Mouse (Mus musculus): ENCODE measurements at regions not wholly inside any gene's neighbourhood (a gene's known extent, or its start where the extent isn't known, plus 50 kb on each side); places are given as distances from the start of the nearest gene placed in this dataset.

DNA sequence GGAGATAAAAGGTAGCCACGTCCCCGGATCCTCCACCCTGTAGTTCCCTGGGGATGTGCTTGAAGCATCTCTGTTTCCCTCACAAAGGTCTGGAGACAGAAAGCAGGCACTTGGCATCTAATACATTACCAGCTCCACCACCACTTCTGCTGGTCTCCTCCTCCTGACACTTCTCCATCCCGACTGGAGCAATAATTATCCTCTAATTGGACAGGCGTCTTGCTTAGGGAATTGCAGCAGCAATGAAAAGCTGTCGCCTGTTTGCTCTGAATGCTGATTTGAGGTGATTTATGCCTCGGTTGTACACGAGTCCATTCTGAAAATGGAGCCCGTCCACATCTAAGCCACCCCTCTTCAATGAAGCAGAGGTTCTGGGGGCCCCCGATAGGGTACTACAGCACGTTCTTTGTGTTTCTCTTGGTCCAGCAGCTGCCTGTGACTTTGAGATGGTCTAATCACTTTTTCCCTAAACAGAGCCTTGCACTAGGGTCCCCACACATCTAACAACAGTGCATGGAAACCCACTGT is 209.6 kb upstream of the Serp2 start:
- no peak for DNase-seq
- intact Hi-C loops (cut with DNase I; ENCODE audit: low total_unique reads), result no loop called here

DNA sequence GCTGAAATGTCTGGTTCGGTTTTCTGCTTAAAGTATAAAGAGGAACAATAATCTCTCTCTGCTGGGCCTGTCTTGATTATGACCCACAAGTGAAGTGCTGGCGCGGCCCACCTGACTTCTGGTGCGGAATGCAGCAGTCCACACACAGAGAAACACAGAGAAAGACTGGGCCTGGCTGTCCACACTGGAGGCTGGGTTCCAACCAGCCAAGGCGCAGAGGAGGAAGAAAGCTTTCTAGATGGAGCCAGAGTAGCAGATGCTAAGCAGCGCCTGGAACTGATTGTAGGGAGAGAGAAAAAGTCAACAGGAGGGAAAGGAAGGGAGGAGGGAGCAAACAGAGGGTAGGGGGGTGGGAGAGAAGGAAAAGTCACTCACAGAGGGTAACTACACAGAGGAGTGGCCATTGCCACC is 208.4 kb upstream of the Serp2 start:
- intact Hi-C loops (cut with DNase I; ENCODE audit: low total_unique reads), result no loop called here
- DNase-seq, result peak; percentile 32

DNA sequence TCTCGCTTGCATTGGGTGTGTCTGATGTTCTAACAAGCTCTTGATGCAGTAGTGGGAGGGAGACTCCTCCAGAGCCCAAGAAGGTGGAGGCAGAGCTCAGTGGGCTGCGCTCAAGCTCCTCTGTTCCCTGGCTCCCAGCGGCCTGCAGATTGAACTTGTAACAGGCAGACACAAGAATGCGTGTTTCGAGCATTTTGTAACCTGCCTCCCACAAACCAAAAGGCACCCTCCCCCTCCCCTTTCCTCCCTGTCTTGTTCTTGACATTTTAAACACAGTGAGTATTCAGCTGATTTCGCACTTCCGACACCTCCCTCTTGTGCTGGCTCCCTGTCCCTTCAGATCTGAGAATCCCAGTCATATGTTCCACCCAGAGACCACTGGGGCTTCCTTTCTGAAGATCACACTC is 207.7 kb upstream of the Serp2 start:
- intact Hi-C loops (cut with DNase I; ENCODE audit: low total_unique reads), result no loop called here
- peak; percentile 29 for DNase-seq

DNA sequence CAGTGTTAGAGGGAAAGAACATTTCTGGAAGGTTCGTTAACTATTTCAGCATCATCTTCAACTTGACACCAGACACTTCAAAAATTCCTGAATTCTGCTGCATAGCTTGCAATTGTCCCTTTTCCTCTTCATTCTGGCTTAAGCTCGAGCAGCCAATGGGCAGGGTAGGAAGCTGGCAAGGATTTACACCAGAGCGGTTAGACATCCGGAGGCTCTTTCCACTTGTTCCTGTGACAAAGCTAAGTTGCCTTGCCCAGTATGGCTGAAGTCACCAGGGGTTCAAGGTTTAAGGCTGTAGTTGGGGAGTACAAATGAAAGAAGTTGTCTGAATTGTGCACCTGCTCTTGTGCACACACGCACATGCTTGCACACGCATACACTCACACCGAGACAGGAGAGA is 206.8 kb upstream of the Serp2 start:
- intact Hi-C loops (cut with DNase I; ENCODE audit: low total_unique reads), result no loop called here
- no peak for DNase-seq

DNA sequence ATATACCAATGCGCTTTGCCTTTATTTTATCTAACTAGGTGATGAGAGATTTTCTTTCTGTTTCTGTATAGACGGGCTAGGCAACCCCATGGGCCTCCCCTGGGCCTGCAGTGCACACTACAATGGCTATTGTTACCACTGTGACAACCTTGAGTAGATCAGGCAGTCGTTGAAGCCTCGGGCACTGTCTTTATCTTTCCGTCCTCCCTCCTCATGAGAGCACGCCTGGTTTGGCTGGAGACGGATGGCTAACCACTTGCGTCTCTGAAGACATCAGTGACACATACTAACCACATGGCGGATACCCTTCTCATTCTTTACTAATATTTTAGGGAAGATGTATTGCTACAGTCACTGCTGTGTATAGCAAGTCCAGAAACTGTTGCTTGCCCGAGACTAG is 206.1 kb upstream of the Serp2 start:
- no peak for DNase-seq
- intact Hi-C loops (cut with DNase I; ENCODE audit: low total_unique reads), result no loop called here

DNA sequence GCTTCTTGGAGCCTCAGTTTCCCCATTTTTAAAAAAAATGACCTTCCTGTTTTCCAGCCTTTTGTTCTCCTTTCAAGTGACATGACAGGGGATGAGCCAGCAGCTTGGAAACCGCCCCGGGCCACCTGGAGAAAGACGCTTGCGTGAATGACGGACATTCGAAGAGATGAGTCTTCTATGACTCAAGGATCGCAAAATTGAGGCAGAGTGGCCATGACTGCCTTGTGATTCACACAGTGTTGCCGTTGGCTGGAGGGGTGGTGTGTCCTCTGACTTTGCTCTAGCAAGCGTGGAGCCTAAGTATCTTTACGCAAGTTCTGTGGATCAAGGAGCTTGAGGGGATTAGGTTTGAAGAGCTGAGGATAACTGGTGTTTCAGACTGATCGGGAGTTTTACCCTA is 205.0 kb upstream of the Serp2 start:
- intact Hi-C loops (cut with DNase I; ENCODE audit: low total_unique reads), result no loop called here
- DNase-seq, result no peak

DNA sequence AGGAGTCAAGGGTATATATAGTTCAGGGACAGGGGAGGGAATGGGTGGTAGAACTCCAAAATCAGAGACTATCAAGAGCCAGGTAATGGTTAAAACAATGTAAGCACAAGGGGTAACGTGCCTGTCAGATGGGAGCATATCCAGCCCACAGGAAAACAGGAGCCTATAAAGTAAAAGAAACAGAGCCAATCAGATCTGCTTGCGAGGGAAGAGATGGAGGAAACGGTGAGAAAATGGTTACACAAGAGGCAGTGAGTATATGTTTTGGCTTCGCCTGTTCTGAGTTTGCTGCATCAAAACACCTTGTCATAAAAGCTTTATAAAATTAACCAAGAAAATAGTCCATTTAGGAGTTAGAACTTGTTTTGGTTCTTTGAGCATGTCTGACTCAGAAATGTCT is 204.6 kb upstream of the Serp2 start:
- intact Hi-C loops (cut with DNase I; ENCODE audit: low total_unique reads), result no loop called here
- DNase-seq, result no peak

DNA sequence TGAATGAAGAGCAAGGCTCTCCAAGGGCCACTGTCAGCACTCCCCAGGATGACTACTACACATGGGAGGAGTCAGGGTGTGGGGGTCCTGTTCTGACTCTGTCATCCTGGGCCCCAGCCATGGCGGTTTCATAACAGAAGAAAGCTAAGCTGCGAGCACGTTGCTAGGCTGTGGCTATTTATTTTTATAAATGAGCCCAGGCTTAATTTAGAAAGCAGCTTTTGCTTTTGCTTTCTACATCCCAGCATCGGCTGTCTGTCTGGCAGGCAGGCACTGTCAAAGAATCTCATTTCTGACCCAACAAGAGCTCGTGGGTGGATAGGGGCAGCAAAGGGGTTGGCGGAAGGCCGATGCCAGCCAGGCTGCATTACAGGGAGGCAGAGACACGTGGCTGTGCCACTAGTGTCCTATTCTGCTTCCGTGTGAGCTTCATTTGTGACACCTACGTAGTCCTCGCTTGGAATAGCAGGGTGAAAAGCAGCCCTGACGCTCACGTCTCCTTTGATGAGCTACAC is 203.9 kb upstream of the Serp2 start:
- DNase-seq, result peak; percentile 82
- intact Hi-C loops (cut with DNase I; ENCODE audit: low total_unique reads), result no loop called here

DNA sequence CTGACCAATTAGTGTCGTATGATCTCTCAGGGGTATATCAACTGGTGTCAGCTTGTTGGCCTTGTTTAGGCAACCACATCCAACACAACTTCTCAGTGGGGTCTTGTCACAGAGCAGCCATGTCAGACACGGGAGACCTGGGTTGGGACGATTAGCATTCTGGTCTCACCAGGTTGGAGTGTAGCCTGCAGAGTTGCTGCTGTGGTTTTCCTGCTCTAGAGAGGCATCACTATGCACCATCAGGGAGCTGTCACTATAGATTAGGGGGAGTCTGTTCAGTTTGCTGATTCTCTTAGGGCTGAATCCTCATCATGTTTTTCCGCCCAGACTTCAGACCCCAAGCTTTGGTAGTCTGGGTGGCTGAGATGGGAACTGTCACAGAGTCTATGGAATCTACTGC is 202.7 kb upstream of the Serp2 start:
- DNase-seq, result no peak
- intact Hi-C loops (cut with DNase I; ENCODE audit: low total_unique reads), result no loop called here

DNA sequence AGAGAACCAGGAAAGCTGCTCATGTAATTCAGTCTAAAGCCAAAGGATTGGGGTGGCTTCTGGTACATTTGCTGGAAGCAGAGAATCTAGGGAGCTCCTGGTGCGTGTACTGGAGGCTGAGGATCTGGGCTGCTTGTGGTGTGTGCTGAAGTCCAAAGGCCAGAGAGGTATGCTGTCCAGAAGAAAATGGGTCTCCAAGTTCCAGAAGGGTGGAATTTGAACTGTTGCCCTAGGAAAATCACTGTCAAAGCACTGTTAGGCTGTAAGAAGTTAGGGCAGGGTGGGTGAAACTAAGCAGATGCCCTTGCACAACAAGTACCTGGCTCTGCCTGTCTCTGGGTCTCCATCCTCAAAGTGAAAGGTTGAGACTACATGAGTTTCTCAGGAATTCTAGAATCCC is 201.9 kb upstream of the Serp2 start:
- no peak for DNase-seq
- intact Hi-C loops (cut with DNase I; ENCODE audit: low total_unique reads), result no loop called here

DNA sequence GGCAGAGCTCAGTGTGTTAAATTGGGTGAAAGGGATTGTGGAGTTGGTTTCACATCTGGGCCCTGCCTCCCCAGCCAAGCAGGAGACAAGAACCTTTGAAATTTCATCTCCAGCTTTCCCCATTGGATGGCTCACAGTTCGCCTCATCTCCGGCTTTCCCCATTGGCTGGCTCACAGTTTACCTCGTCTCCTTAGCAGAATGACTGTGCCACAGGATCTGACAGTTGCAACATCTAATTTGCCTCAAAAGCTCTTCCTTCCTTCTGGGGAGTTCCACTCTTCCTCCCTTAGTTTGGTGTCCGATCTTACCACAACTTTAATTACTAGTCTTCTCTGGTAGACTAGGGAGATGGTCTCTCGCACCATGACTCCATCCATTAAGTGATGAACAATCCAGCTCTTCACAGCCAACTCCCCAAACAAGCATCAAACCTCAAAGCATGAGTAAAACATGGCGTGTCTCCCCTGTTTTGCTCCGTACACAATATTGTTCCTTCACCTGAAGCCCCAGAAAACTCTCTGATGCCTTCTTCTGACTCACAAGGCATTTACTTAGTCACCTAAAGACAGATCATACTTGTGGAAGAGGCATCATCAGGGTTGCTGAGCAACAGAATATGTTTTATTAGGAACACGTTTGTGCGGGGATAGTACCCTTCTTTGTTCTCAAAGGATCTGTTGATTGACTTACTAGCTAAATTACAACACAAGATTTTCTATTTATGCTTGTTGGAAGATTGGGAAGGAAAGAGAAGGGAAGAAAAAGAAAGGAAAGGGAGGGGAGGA is 199.1 kb upstream of the Serp2 start:
- intact Hi-C loops (cut with DNase I; ENCODE audit: low total_unique reads), result no loop called here
- no peak for DNase-seq

DNA sequence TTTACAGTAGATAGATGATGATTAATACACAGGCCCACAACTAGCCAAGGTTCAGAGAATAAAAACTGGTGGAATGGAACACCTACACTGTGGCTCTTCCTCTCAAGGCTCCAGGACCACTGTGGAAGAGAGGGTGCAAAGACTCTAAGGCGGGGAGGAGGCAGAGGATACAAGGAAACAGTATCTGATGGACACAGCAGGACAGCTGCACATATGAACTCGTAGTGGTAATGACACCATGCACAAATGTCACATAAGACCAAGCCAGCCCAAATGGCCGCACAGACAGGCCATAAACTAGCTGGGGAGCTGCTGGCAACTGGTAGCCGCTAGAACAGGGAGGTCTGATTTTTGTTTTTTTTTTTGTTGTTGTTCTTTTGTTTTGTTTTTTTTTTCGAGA is 197.0 kb upstream of the Serp2 start:
- no peak for DNase-seq

DNA sequence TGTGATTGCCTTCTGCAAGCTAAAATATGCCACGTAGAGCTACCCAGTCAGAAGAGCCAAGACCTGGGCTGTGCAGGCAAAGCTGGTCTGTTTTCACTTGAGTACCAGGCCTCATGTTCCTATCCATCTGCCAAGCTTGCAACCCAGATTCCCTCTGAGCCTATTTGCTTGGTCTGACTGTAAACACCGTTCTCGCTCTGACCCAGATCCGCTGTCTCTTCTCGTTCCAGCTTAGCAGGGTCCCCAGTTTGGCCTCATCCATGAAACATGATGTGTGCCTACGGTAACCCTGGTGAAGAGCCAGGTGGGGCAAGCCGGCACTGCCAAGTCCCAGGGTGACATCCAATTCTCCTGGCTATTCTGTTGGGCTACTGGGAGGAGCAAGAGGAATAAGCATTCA is 192.5 kb upstream of the Serp2 start:
- intact Hi-C loops (cut with DNase I; ENCODE audit: low total_unique reads), result no loop called here
- DNase-seq, result peak; percentile 47

More for the DNA sequence above, 197.0 kb upstream of the Serp2 start:
- intact Hi-C loops (cut with DNase I; ENCODE audit: low total_unique reads), result no loop called here

DNA sequence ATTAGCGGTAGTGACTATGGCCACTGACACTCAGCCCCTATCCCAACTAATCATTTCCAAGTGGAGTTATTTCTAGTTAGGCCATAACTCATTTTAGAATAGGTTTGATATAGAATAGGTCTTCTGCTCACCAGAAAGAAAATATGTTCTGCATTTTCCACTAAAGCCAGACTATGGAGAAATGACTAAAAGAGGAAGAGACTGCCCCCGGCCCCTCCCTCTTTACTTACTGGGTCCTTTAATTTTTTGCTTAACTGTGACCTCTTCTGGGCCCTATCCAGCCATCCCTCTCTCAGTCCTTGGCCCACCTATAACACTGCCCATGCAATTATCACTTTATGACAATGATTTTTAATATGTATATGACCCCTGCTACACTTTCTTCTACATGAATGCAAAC is 192.0 kb upstream of the Serp2 start:
- intact Hi-C loops (cut with DNase I; ENCODE audit: low total_unique reads), result no loop called here
- no peak for DNase-seq

DNA sequence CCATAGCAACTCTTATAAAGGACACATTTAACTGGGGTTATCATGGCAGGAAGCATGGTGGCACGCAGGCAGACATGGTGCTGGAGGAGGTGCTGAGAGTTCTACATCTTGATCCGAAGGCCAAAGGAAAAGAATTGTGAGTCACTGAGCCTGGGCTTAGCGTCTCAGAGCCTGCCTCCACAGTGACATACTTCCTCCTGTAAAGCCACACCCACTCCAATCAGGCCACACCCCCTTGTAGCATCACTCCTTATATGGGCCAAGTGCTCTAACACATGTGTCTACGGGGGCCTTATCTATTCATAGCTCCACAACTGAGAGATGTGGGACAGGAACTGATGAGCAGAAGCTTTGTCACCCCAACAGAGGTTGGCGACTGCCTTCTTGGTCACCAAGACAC is 191.1 kb upstream of the Serp2 start:
- intact Hi-C loops (cut with DNase I; ENCODE audit: low total_unique reads), result no loop called here
- DNase-seq, result no peak

DNA sequence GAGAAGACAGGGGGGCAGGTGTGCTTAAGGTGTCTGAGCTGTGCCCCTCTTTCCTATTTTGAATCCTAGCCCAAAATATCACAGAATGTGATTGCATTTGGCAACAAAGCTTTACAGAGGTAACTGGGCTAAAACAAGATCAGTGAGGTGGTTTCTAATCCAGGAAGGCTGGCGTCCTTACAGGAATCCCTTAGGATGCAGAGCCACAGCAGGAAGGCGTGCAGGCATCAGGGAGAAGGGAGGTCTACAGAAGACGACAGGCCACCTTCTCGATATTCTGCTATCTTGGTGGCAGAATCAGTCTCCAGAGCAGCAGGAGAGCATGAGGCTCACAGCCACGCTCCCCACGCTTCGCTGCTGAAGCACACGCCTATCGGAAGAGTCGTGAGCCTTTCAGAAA is 189.6 kb upstream of the Serp2 start:
- intact Hi-C loops (cut with DNase I; ENCODE audit: low total_unique reads), result no loop called here
- DNase-seq, result no peak

DNA sequence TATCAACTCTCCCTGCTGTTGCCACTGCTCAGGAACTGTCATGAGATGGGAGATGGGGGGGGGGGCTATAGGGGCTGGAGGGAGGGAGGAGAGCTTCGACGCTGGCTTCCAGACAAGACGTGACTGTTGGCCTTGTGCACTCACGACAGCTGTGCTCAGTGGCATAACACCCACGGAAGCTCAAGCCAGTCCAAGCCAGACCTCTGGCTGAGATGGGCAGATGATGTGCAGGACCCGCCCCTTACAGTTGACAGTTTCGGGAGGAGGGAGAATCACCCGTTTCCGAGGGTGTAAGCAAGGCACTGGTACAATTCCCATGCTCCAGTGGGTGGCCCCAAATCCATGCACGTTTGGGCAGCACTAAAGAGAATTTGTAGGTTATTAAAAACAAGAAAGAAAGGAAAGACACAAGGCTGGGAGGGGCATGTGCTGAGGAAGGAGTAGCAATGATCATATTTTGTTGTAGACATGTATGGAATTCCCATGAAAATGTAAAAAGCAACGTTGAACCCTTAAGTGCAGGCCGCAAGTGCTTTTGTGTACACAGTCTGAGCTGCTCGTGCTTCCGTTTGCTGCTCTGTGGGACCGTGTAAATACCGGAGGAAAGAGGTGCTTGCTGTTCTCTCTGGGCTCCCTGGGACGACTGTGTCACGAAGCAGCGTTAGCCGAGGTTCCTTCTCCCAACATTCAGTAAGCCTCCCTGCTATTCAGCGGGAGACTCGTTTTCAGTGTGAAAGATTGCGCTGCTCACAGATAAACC is 188.2 kb upstream of the Serp2 start:
- intact Hi-C loops (cut with DNase I; ENCODE audit: low total_unique reads), result no loop called here

DNA sequence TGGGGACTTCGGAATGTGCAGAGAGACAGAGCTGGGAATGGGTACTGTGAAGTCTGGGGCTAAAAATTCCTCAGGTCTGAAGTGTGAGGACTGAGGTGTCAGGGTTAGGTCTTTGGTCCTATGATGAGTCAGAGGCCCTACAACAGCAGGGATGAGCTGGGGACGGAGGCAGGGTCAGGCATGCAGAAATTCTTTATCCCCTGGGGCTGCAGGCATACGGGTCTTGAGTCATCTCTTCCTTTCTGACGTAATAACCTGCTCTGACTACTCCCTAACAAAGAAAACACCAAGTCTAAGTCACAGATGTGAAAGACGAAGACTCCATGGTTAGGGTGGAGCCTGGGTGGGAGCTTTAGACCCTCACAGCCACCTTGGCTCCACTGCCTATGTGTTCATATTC is 185.6 kb upstream of the Serp2 start:
- no peak for DNase-seq

More for the DNA sequence above, 188.2 kb upstream of the Serp2 start:
- DNase-seq, result no peak

DNA sequence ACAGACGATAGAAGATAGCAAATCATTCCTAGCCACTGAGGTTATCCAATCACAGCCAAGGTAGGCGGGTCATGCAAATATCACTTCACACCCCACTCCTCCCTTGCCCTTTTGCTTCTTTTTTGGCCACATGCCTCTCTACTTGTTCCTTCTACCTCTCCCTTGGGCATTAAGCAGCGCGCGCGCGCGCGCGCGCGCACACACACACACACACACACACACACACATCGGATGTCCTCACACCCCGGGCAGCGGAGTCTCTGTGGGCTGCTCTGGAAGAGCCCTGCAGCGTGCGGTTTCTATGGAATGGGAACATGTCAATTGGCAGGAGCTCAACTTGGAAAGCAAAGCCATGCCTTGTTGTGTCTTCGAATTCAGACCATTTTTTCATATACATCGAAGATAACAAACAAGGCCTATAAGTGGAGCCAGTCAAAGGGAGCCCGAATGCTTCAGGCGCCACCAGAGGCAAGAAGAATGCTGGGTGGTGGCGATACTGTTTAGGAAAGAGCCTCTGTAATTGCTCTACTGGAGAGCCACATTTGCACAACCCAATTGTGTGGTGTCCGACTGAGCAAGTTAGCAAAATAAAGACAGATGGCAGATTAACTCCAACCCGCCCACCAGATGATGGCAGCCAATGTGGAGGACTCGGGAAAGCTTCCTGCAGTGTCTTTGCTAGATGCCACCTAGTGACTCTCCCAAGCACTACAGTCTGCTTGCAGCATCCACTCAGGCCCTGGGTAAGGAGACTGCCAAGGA is 183.3 kb upstream of the Serp2 start:
- peak; percentile 59 for DNase-seq
- intact Hi-C loops (cut with DNase I; ENCODE audit: low total_unique reads), result no loop called here

More for the DNA sequence above, 185.6 kb upstream of the Serp2 start:
- intact Hi-C loops (cut with DNase I; ENCODE audit: low total_unique reads), result no loop called here

DNA sequence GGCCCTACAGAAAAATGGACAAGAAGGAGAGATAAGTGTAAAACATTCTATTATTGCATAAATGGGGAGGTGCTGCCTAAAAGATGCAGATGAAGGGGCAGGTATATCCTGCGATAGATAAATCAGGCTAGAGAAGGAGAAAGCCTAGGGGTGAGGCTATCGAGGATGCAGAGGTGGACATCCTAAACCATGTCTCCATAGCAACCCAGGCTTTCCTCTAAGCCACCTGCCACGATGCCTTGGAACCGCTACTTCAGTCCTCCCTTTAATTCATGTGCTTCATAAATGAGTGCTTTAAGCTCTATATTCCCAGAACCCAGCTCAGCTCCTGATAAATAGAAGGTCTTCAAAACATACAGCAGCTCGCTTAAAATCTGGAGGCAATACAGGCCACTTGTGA is 179.3 kb upstream of the Serp2 start:
- no peak for DNase-seq
- intact Hi-C loops (cut with DNase I; ENCODE audit: low total_unique reads), result no loop called here
